Mouse (Mus musculus) activated CD4-positive, CD25-positive, alpha-beta regulatory T cell, adult 9 weeks (primary cell): Measurements from ENCODE around the gene Prune2. TPM values are rescaled to one million over a fixed set of nuclear protein-coding genes. Genes with fewer than 3 reads are reported as not detected.

Experiments used
- polyA plus RNA-seq: library from polyadenylated mRNA; unstranded; fragments of 100-300 nt; shearing (Covaris generic); gene quantifications from one replicate; pipeline ENCODE4 v1.2.1, GENCODE M21; 2017

Gene Prune2
- 0.02 TPM for polyA plus RNA-seq

GRCm38 (mm10) chr19:16955613-16956271 is at the start of gene Prune2:
TSS of gene Prune2 (plus strand) at chr19:16956118.

Other genes with a start within 250 kb of the Prune2 start
- gene Vps13a, start 175.2 kb upstream of the Prune2 start, polyA plus RNA-seq = 58.0 TPM
- not detected for gene Foxb2, start 82.3 kb upstream of the Prune2 start, polyA plus RNA-seq